Mouse (Mus musculus): ENCODE results near the gene Trappc1. TPM values are rescaled to one million over a fixed set of nuclear protein-coding genes. Genes with fewer than 3 reads are reported as not detected.

Trappc1 gene
- total RNA-seq, 2 experiments from 2014 or later, result 43.4 to 44.8 TPM

GRCm38 (mm10) chr11:69327648-69328047 is 3.9 kb downstream of the Trappc1 start:
- no peak for DNase-seq (ENCODE audit: low spot score)

- DNase-seq (ENCODE audit: low spot score), result no peak
These were observed 4.7 kb downstream of the Trappc1 start for GRCm38 (mm10) chr11:69328517-69328916.

GRCm38 (mm10) chr11:69331152-69331551 is 7.4 kb downstream of the Trappc1 start:
- no peak for DNase-seq (ENCODE audit: low spot score)

GRCm38 (mm10) chr11:69331929-69332405 is 8.2 kb downstream of the Trappc1 start:
- DNase-seq (ENCODE audit: low spot score), result peak; percentile 47

GRCm38 (mm10) chr11:69332713-69333253 is 9.0 kb downstream of the Trappc1 start:
- DNase-seq (ENCODE audit: low spot score), result no peak

- no peak for DNase-seq (ENCODE audit: low spot score)
These were observed 10.1 kb downstream of the Trappc1 start for GRCm38 (mm10) chr11:69333922-69334321.

- no peak for DNase-seq (ENCODE audit: low spot score)
These were observed 11.0 kb downstream of the Trappc1 start for GRCm38 (mm10) chr11:69334796-69335195.

- DNase-seq (ENCODE audit: low spot score), result peak; percentile 44
These were observed 16.7 kb downstream of the Trappc1 start, which contains the start of gene Rnf227 for GRCm38 (mm10) chr11:69340161-69341131. Gene Rnf227, plus strand, starts transcription at chr11:69340461.

GRCm38 (mm10) chr11:69346441-69346840 is 22.7 kb downstream of the Trappc1 start:
- no peak for DNase-seq (ENCODE audit: low spot score)

GRCm38 (mm10) chr11:69356544-69356943 is 32.8 kb downstream of the Trappc1 start:
- DNase-seq (ENCODE audit: low spot score), result no peak

- DNase-seq (ENCODE audit: low spot score), result peak; percentile 71
These were observed 33.9 kb downstream of the Trappc1 start for GRCm38 (mm10) chr11:69357690-69358089.

- no peak for DNase-seq (ENCODE audit: low spot score)
These were observed 38.2 kb downstream of the Trappc1 start for GRCm38 (mm10) chr11:69362021-69362420.

- DNase-seq (ENCODE audit: low spot score), result no peak
These were observed 38.7 kb downstream of the Trappc1 start for GRCm38 (mm10) chr11:69362479-69362878.

- DNase-seq (ENCODE audit: low spot score), result no peak
These were observed 40.6 kb downstream of the Trappc1 start for GRCm38 (mm10) chr11:69364376-69364775.

- DNase-seq (ENCODE audit: low spot score), result peak; percentile 97
These were observed 41.1 kb downstream of the Trappc1 start for GRCm38 (mm10) chr11:69364910-69365309.

GRCm38 (mm10) chr11:69365722-69366121 is 41.9 kb downstream of the Trappc1 start:
- no peak for DNase-seq (ENCODE audit: low spot score)

- peak; percentile 92 for DNase-seq (ENCODE audit: low spot score)
These were observed 42.5 kb downstream of the Trappc1 start for GRCm38 (mm10) chr11:69366157-69366854.

- no peak for DNase-seq (ENCODE audit: low spot score)
These were observed 43.3 kb downstream of the Trappc1 start for GRCm38 (mm10) chr11:69366855-69367615.

- no peak for DNase-seq (ENCODE audit: low spot score)
These were observed 44.0 kb downstream of the Trappc1 start for GRCm38 (mm10) chr11:69367616-69368355.
